Mouse (Mus musculus) neutrophil, adult 5-6 weeks (primary cell): ENCODE data around the gene Fancc. TPM values are rescaled to one million over a fixed set of nuclear protein-coding genes. Genes with fewer than 3 reads are reported as not detected.

Source experiments
- ATAC-seq: fragments of 151-379, 151-347 bp; 2 replicates; pipeline ENCODE4 v1.8.0; 2017; ENCODE audit warnings: mild to moderate bottlenecking, moderate TSS enrichment; ENCODE audit not compliant: insufficient number of reproducible peaks, poor library complexity, low FRiP score, severe bottlenecking; ENCODE audit errors: extremely low read depth
- total RNA-seq: library from RNA; stranded (forward); fragments of 200-1000 nt; gene quantifications from 2 replicates; pipeline ENCODE4 v1.2.3, GENCODE M21; 2017

Fancc gene
- total RNA-seq, 1 experiment from 2014 or later = 13.0 TPM

GRCm38 (mm10) chr13:63281206-63281605, 215.9 kb downstream of the Fancc start:
- no peak for ATAC-seq

GRCm38 (mm10) chr13:63280344-63280743, 216.7 kb downstream of the Fancc start:
- no peak for ATAC-seq

- ATAC-seq = no peak
Observed at GRCm38 (mm10) chr13:63279807-63280206, 217.3 kb downstream of the Fancc start.

GRCm38 (mm10) chr13:63278796-63279475, 218.1 kb downstream of the Fancc start:
- ATAC-seq = no peak

- no peak for ATAC-seq
Observed at GRCm38 (mm10) chr13:63278141-63278631, 218.9 kb downstream of the Fancc start.

- no peak for ATAC-seq
Observed at GRCm38 (mm10) chr13:63277316-63277715, 219.8 kb downstream of the Fancc start.

- no peak for ATAC-seq
Observed at GRCm38 (mm10) chr13:63276389-63276788, 220.7 kb downstream of the Fancc start.

- no peak for ATAC-seq
Observed at GRCm38 (mm10) chr13:63274488-63275166, 222.5 kb downstream of the Fancc start.

GRCm38 (mm10) chr13:63273859-63274258, 223.2 kb downstream of the Fancc start:
- ATAC-seq = no peak

- ATAC-seq = no peak
Observed at GRCm38 (mm10) chr13:63272602-63273229, 224.4 kb downstream of the Fancc start.

GRCm38 (mm10) chr13:63272017-63272601, 225.0 kb downstream of the Fancc start:
- ATAC-seq = no peak

- no peak for ATAC-seq
Observed at GRCm38 (mm10) chr13:63270191-63270590, 226.9 kb downstream of the Fancc start.

GRCm38 (mm10) chr13:63268776-63269175, 228.3 kb downstream of the Fancc start:
- ATAC-seq = no peak

- no peak for ATAC-seq
Observed at GRCm38 (mm10) chr13:63268371-63268770, 228.7 kb downstream of the Fancc start.

GRCm38 (mm10) chr13:63262168-63262957, 234.7 kb downstream of the Fancc start:
- ATAC-seq = no peak

- ATAC-seq = no peak
Observed at GRCm38 (mm10) chr13:63261676-63262075, 235.4 kb downstream of the Fancc start.

GRCm38 (mm10) chr13:63260753-63261631, 236.1 kb downstream of the Fancc start:
- peak; percentile 14; the same call in 1 of the 2 replicates for ATAC-seq

- ATAC-seq = no peak
Observed at GRCm38 (mm10) chr13:63260133-63260532, 236.9 kb downstream of the Fancc start.
